9 mouse cellular contexts compared by ENCODE assay signal in the genomic region with DNA sequence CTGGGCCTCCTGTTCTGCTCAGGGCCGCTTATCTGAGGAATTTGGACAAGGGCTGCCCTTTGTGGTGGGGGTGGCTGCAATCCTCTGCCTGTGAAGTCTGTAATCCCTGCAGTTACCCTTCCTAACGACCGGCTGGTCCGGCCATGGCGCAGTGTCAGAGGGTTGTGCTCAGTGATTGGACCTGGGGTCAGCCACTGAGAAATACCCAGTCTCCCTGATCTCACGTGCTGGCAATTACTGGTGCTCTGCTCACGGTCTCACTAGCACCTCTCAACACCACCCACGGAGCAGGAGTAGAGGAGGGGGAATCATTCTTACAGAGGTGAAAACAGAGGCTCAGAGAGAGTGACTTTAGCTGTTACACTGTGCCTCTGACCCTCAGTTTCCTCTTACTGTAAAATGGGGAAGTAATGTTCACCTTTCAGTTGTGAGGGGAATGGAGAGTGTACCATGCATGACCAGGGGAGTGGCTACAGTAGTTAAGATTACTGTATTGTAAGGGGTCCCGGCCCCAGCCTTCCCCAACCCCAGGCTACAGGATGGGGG. TPM values are rescaled to one million over a fixed set of nuclear protein-coding genes. Genes with fewer than 3 reads are reported as not detected.
DNase-seq lines count a peak whose midpoint lies in the region; ATAC-seq lines count a peak whose summit lies in the region.
"Had no signal": no experiment of that assay in that cellular context is flagged by ENCODE, and none has a peak within 500 bp of the region (broad histone marks: within the 10 kb centered on the region; RNA-seq: fewer than 3 reads in every experiment).

No protein-coding gene starts in this region.

- ATAC-seq in heart, embryonic 16.5 days (replicated peaks; ENCODE audit: extremely low read depth, insufficient read depth, low FRiP score) = peak; percentile 24
- no peak for ATAC-seq in limb, embryonic 11.5 days (ENCODE audit: insufficient number of reproducible peaks, low FRiP score, low TSS enrichment, low read depth)
- ATAC-seq in midbrain, embryonic 16.5 days = no peak

- peak overlapping the region; percentile 91 for H3K9ac ChIP-seq in heart, embryonic 16.5 days (ENCODE audit: low read length)
- peak overlapping the region; percentile 88 for H3K9ac ChIP-seq in limb, embryonic 11.5 days (ENCODE audit: low read length)
- peak overlapping the region; percentile 95 for H3K9ac ChIP-seq in midbrain, embryonic 16.5 days (ENCODE audit: low read depth, low read length)

- no peaks in the 10 kb centered on the region for H3K9me3 ChIP-seq in heart, embryonic 16.5 days (replicated peaks; ENCODE audit: control insufficient read depth, low read length)
- H3K9me3 ChIP-seq in limb, embryonic 11.5 days (ENCODE audit: control insufficient read depth, low read length) = no peaks in the 10 kb centered on the region
- H3K9me3 ChIP-seq in midbrain, embryonic 16.5 days (replicated peaks; ENCODE audit: control insufficient read depth, low read length, poor library complexity, severe bottlenecking) = no peaks in the 10 kb centered on the region

- WGBS in heart, embryonic 16.5 days = 9% methylated on average over 9 of the region's 9 CpGs
- WGBS in limb, embryonic 11.5 days = 8% methylated on average over 9 of the region's 9 CpGs
- 9% methylated on average over 9 of the region's 9 CpGs for WGBS in midbrain, embryonic 16.5 days

- peak overlapping the region; percentile 87 for H3K4me2 ChIP-seq in heart, embryonic 16.5 days (ENCODE audit: low read depth, low read length)
- peak overlapping the region; percentile 88 for H3K4me2 ChIP-seq in limb, embryonic 11.5 days (ENCODE audit: low read depth, severe bottlenecking)
- H3K4me2 ChIP-seq in midbrain, embryonic 16.5 days (ENCODE audit: low read length) = peak overlapping the region; percentile 88

- peaks cover 55% of the 10 kb centered on the region for H3K4me1 ChIP-seq in heart, embryonic 16.5 days (ENCODE audit: control insufficient read depth, insufficient read depth, low read length)
- H3K4me1 ChIP-seq in limb, embryonic 11.5 days (ENCODE audit: control insufficient read depth, insufficient read depth, low read length) = peaks cover 33% of the 10 kb centered on the region
- H3K4me1 ChIP-seq in midbrain, embryonic 16.5 days (ENCODE audit: control insufficient read depth, insufficient read depth, low read length) = peaks cover 38% of the 10 kb centered on the region

- peak overlapping the region; percentile 86 for H3K4me3 ChIP-seq in heart, embryonic 16.5 days (ENCODE audit: low read length)
- peak overlapping the region; percentile 93 for H3K4me3 ChIP-seq in limb, embryonic 11.5 days (ENCODE audit: low read depth, low read length)
- peak overlapping the region; percentile 83 for H3K4me3 ChIP-seq in midbrain, embryonic 16.5 days (ENCODE audit: low read depth, low read length)

- H3K27me3 ChIP-seq in heart, embryonic 16.5 days (ENCODE audit: control insufficient read depth, insufficient read depth, low read length) = no peaks in the 10 kb centered on the region
- no peaks in the 10 kb centered on the region for H3K27me3 ChIP-seq in limb, embryonic 11.5 days (ENCODE audit: control insufficient read depth, insufficient read depth, low read length)
- no peaks in the 10 kb centered on the region for H3K27me3 ChIP-seq in midbrain, embryonic 16.5 days (ENCODE audit: control insufficient read depth, insufficient read depth, low read depth, low read length)

- peak overlapping the region; percentile 86 for H3K27ac ChIP-seq in heart, embryonic 16.5 days (ENCODE audit: low read length)
- H3K27ac ChIP-seq in limb, embryonic 11.5 days (replicated peaks; ENCODE audit: low read depth, low read length) = peak overlapping the region; percentile 47
- H3K27ac ChIP-seq in midbrain, embryonic 16.5 days (ENCODE audit: low read length) = peak overlapping the region; percentile 62

- intact Hi-C loops in left cerebral cortex, postnatal 36 days (cut with DNase I) = loop anchor here (2.0 to 5.0 kb wide), 2 partner anchors 29 to 50 kb away; no protein-coding TSS in a partner anchor

- H3K36me3 ChIP-seq in heart, embryonic 16.5 days (ENCODE audit: control insufficient read depth, insufficient read depth) = no peaks in the 10 kb centered on the region
- no peaks in the 10 kb centered on the region for H3K36me3 ChIP-seq in limb, embryonic 11.5 days (ENCODE audit: control insufficient read depth, insufficient read depth, low read length)
- H3K36me3 ChIP-seq in midbrain, embryonic 16.5 days (ENCODE audit: control insufficient read depth, insufficient read depth, low read length) = no peaks in the 10 kb centered on the region

- DNase-seq in adrenal gland, adult 2 months = peak; percentile 53
- DNase-seq in adrenal gland, adult 8-10 months = no peak
- DNase-seq in brain, adult 2 months (ENCODE audit: low read depth, low spot score) = peak; percentile 66
- peak; percentile 51 for DNase-seq in limb, embryonic 11.5 days (ENCODE audit: low spot score)
- no peak for DNase-seq in left cerebral cortex, postnatal 36 days (ENCODE audit: low spot score in 2 of 2)
- DNase-seq in layer of hippocampus, postnatal 36 days = no peak

RNA-seq across cellular contexts. Expression of gene Fam102a, which starts 2.3 kb away (rescaled TPM):
- 10 to 100 TPM; 37.1 to 40.8 TPM for total RNA-seq in adrenal gland, adult 2 months (2021)
- 40.2 and 43.1 TPM in 2 replicates for polyA plus RNA-seq in adrenal gland, adult 2 months (2012; rRNA removed)
- total RNA-seq in adrenal gland, adult 8-10 months (2022) = 10 to 100 TPM; 39.5 to 50.2 (median 47.2) TPM
- 5.8 and 6.6 TPM in 2 replicates for polyA plus RNA-seq in heart, embryonic 16.5 days (2015; fragmentation: Nextera tagmentation; extraction: Ambion mirVana)
- polyA plus RNA-seq in limb, embryonic 11.5 days (2014; fragmentation: Nextera tagmentation; extraction: Ambion mirVana) = 9.8 and 12.4 TPM in 2 replicates
- polyA plus RNA-seq in midbrain, embryonic 16.5 days (2015; fragmentation: Nextera tagmentation; extraction: Ambion mirVana) = 5.0 and 5.9 TPM in 2 replicates
- 10 to 100 TPM; 53.6 to 68.9 TPM for total RNA-seq in left cerebral cortex, postnatal 36 days (2021)
- 10 to 100 TPM; 69.4 to 69.8 TPM for total RNA-seq in layer of hippocampus, postnatal 36 days (2021)

RNA-seq across cellular contexts. Expression of gene Dpm2, which starts 33.2 kb away (rescaled TPM):
- 10 to 100 TPM; 52.7 to 67.4 TPM for total RNA-seq in adrenal gland, adult 2 months (2021)
- polyA plus RNA-seq in adrenal gland, adult 2 months (2012; rRNA removed) = 160 and 165 TPM in 2 replicates
- total RNA-seq in adrenal gland, adult 8-10 months (2022) = 10 to 100 TPM; 57.1 to 68.1 (median 62.4) TPM
- polyA plus RNA-seq in heart, embryonic 16.5 days (2015; fragmentation: Nextera tagmentation; extraction: Ambion mirVana) = 72.1 and 73.0 TPM in 2 replicates
- 89.0 and 98.6 TPM in 2 replicates for polyA plus RNA-seq in limb, embryonic 11.5 days (2014; fragmentation: Nextera tagmentation; extraction: Ambion mirVana)
- 136 TPM in 2 replicates for polyA plus RNA-seq in midbrain, embryonic 16.5 days (2015; fragmentation: Nextera tagmentation; extraction: Ambion mirVana)
- total RNA-seq in left cerebral cortex, postnatal 36 days (2021) = 10 to 100 TPM; 74.8 to 77.0 TPM
- total RNA-seq in layer of hippocampus, postnatal 36 days (2021) = 10 to 100 TPM; 69.1 to 81.8 TPM

RNA-seq across cellular contexts. Expression of gene Pip5kl1, which starts 37.2 kb away (rescaled TPM):
- total RNA-seq in adrenal gland, adult 2 months (2021) = under 1 TPM in 1 of 2 experiments, not detected in 1; 0.29 TPM
- 0.10 TPM in 1 of 2 replicates, not detected in the other for polyA plus RNA-seq in adrenal gland, adult 2 months (2012; rRNA removed)
- total RNA-seq in adrenal gland, adult 8-10 months (2022) = under 1 TPM in 1 of 4 experiments, not detected in 3; 0.46 TPM
- 0.16 and 0.32 TPM in 2 replicates for polyA plus RNA-seq in heart, embryonic 16.5 days (2015; fragmentation: Nextera tagmentation; extraction: Ambion mirVana)
- polyA plus RNA-seq in limb, embryonic 11.5 days (2014; fragmentation: Nextera tagmentation; extraction: Ambion mirVana) = 3.3 and 4.0 TPM in 2 replicates
- 14.5 and 17.1 TPM in 2 replicates for polyA plus RNA-seq in midbrain, embryonic 16.5 days (2015; fragmentation: Nextera tagmentation; extraction: Ambion mirVana)
- 10 to 100 TPM in 1 of 2 experiments, 1 to 10 TPM in 1; 9.2 to 11.7 TPM for total RNA-seq in left cerebral cortex, postnatal 36 days (2021)
- total RNA-seq in layer of hippocampus, postnatal 36 days (2021) = 1 to 10 TPM; 2.9 to 3.8 TPM
- total RNA-seq: hematopoietic stem cell, adult 5-6 weeks had no signal

RNA-seq across cellular contexts. Expression of gene 9430097D07Rik, which starts 38.1 kb away (rescaled TPM):
- total RNA-seq in adrenal gland, adult 2 months (2021) = not detected
- polyA plus RNA-seq in adrenal gland, adult 2 months (2012; rRNA removed) = not detected in 2 replicates
- total RNA-seq in adrenal gland, adult 8-10 months (2022) = not detected
- not detected in 2 replicates for polyA plus RNA-seq in heart, embryonic 16.5 days (2015; fragmentation: Nextera tagmentation; extraction: Ambion mirVana)
- polyA plus RNA-seq in limb, embryonic 11.5 days (2014; fragmentation: Nextera tagmentation; extraction: Ambion mirVana) = 0.33 and 0.34 TPM in 2 replicates
- polyA plus RNA-seq in midbrain, embryonic 16.5 days (2015; fragmentation: Nextera tagmentation; extraction: Ambion mirVana) = 0.52 and 1.1 TPM in 2 replicates
- total RNA-seq in left cerebral cortex, postnatal 36 days (2021) = 1 to 10 TPM; 1.1 to 1.4 TPM
- total RNA-seq in layer of hippocampus, postnatal 36 days (2021) = 1 to 10 TPM in 1 of 2 experiments, under 1 TPM in 1; 0.37 to 1.0 TPM
- total RNA-seq: hematopoietic stem cell, adult 5-6 weeks had no signal

RNA-seq across cellular contexts. Expression of gene St6galnac4, which starts 49.5 kb away (rescaled TPM):
- total RNA-seq in adrenal gland, adult 2 months (2021) = 10 to 100 TPM in 1 of 2 experiments, 1 to 10 TPM in 1; 5.6 to 14.5 TPM
- polyA plus RNA-seq in adrenal gland, adult 2 months (2012; rRNA removed) = 15.4 and 18.5 TPM in 2 replicates
- 10 to 100 TPM in 3 of 4 experiments, 1 to 10 TPM in 1; 8.5 to 18.9 (median 13.8) TPM for total RNA-seq in adrenal gland, adult 8-10 months (2022)
- 40.6 and 40.7 TPM in 2 replicates for polyA plus RNA-seq in heart, embryonic 16.5 days (2015; fragmentation: Nextera tagmentation; extraction: Ambion mirVana)
- polyA plus RNA-seq in limb, embryonic 11.5 days (2014; fragmentation: Nextera tagmentation; extraction: Ambion mirVana) = 21.2 and 21.5 TPM in 2 replicates
- polyA plus RNA-seq in midbrain, embryonic 16.5 days (2015; fragmentation: Nextera tagmentation; extraction: Ambion mirVana) = 33.4 and 39.0 TPM in 2 replicates
- 10 to 100 TPM; 36.7 to 39.1 TPM for total RNA-seq in left cerebral cortex, postnatal 36 days (2021)
- total RNA-seq in layer of hippocampus, postnatal 36 days (2021) = 10 to 100 TPM; 35.6 to 41.2 TPM

Comparison
In these comparisons a context has a peak if more than half of its experiments do, and no peak if none do; other contexts are left out.
1. DNase-seq: peak in adrenal gland, adult 2 months (single experiment), brain, adult 2 months (single experiment) and limb, embryonic 11.5 days (single experiment); none in adrenal gland, adult 8-10 months (single experiment), left cerebral cortex, postnatal 36 days (0 of 2) and layer of hippocampus, postnatal 36 days (0 of 2).
2. Peak in every context shown above with its lines, with median percentiles within 50 percentile points of each other: H3K27ac ChIP-seq, H3K4me2 ChIP-seq, H3K4me3 ChIP-seq and H3K9ac ChIP-seq.